Mouse (Mus musculus): ENCODE results near the gene Megf11.

Gene Megf11

DNA sequence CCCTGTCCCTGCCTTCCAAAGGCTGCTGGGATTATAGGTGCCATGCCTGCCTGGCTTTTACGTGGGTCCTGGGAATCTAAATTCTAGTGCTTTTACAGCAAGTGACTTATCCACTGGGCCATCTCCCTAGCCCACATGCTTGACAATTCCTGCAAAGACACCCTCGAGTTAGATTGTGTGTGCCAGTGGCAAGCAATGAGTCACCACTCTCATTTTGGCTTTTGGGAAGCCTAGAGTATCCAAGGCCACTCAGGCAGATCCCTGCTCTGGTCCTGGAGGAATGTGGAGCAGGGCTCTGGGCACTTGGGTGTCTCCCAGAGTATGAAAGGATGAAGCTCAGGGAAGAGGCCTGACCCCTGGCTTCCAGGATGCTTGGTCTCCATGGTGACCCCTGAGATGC lies 143.2 kb downstream of the Megf11 start:
- DNase-seq, result no peak

DNA sequence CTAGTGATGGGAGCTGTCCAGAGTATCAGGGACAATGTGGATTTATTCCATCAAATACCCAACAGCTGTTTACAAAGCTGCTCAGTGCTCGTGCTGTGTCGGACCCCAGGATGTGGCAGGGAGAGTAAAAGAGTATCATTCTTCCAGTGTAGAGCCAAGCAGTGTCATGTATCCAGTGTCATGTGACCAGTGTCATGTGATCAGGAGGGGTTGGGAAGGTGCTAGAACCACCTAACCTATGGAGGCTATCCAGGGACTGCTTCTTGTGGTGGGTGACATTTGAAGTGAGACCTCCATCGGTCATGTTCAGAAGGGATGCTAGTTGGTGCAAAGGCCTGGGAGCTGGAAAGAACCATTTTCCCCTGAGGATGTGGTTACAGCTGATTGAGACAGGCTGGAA lies 146.5 kb downstream of the Megf11 start:
- DNase-seq, result no peak

DNA sequence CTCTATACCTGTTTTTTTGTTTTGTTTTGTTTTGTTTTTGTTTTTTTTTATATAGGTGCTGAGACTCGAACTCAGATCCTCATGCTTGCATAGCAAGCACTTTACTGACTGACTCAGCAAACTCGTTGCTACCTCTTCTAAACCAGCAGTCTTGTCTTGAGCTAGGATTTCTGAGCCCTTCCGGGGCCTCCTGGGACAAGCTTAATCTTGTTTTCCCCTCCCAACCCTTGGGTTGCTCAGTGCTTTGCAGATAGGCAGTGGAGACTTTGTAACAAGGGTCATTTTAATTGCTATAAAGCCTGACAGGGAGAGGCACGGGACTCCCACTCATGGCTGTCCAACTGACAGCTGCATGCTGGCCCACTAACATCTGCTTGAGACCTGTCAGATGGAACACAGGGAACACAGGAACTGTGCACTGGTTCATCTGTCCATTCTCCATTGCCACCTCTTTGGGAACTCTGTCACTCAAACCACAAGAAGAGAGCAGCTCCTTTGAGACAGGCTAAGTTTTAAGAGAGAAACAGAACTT lies 147.4 kb downstream of the Megf11 start:
- DNase-seq, result no peak

DNA sequence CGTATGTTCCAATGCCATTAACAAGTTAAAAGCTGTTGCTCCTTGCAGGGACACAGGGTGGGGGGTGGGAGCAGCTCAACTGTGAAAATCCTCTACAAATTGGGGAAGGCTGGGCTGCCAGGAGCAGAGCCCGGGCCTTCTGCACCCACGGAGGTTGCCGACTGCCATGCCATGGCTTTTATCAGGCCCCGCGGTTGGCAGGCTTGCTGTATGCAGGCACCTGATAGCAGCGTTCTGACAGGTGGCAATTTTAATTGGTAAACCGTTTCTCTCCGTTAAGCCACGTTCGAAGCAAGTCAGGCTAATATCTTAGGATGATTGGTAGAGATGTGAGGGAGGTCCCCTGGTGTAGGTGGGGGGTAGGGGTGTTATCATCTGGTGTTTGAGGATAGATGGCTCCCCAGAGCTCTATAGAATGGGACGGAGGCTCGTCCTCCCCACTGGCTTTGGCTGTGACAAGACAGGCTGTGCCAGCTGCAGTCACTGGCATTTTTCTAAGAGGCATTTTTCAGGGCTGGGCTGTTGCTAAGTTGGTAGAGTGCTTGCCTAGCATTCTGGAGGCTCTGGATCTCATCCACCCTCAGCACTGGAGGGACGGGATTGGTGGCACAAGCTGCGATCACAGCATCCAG lies 148.2 kb downstream of the Megf11 start:
- DNase-seq, result no peak

DNA sequence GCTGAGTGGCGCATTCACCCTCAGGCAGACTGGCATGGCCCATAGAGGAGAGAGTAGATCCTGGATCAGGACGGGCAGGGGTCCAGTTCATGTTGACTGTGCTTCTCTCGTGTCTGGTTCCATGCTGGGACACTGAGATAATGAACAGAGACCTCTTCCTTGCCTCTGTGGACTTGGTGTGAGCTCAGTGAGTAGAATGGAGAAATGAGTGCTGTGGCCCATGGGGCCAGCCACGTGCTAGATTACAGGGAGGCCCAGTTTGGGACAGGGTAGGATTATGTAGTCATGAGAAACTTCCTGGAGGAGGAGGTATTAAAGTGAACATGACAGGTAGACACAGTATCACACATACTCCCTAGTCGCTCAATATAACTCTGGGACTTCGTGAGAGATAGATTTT lies 148.9 kb downstream of the Megf11 start:
- no peak for DNase-seq

DNA sequence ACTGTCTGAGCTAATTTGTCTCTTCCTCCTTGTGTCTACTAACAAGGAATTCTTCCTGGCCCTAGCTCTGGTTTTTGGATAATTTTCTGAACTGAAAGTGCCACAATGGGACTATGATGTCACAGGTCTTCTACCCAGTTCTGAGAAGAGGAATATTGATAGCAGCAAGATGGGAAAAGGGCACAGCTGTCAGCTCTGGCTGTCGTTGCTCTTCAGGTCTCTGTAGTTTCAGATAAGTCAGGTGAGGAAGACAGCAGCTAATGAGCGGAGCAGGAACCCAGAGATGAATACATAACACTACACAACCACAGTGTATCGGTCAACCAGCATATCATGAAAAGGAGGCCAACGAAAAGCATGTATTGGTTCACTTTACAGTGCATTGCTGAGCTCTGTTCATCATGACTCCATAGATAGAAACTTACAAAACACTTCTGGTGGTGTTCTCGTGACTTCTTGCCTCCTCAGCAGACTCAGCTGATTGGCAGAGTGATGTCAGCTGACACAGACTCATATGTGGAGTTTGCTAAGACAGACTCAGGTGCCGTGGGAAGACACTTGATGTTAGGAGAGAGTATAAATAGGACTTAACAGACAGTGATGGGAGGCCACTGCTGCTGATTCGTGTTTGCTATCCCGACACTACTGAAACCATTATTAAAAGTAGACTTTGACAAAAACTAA lies 149.6 kb downstream of the Megf11 start:
- no peak for DNase-seq

DNA sequence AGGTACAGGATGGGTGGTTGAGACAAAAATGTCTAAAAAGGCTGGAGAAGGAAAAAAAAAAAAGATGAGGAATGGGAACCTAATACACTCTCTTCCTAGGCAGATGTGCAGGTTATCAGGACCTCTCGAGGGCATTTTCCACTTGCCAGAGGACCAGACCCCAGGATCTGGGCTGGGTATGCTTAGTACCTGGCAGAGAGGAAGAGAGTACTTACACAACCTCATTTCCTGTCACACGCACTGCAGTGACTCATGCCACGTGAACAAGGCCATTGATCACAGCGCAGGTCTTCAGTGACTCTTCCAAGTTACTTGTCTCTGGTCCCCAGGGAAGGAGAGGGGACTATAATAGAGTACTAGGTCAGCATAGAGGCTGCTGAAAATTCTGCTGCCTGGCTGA lies 152.4 kb downstream of the Megf11 start:
- DNase-seq, result no peak

DNA sequence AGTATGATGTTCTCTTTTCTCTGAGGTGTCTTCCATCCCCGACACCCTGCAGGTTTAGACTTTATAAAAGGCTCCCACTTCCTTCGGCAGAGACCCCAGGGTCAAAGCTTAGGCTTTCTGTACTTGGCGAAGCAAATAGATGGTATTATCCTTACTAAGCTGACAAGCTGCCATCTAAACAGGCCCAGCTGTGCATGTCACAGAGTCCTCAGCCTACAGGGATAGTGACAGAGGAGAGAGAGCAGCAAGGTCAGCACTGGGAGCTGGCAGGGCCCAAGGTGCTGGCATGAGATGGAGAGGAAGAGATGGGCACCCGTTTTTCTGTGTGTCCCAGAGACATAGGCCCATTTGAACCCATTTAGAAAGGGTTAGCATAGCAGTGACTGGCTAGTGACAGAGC lies 156.8 kb downstream of the Megf11 start:
- no peak for DNase-seq

DNA sequence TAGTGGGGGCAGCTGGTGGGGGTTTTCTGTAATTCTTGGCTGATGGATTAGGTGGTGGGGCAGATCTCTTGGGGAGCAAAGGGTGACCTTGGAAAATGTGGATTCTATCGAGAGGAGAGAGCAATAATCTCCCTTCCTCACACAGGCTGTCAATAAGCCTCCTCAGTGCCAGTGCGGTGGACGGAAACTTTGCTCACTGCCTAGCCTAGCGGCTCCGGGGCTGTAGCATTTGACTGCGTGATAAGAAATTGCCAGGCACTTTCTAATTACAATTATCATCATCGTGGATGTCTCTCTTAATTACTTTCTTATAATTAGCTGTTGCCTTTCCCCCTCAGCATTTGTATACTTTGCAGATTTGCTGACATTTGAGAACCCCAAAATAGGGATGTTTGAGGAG lies 157.7 kb downstream of the Megf11 start:
- no peak for DNase-seq

DNA sequence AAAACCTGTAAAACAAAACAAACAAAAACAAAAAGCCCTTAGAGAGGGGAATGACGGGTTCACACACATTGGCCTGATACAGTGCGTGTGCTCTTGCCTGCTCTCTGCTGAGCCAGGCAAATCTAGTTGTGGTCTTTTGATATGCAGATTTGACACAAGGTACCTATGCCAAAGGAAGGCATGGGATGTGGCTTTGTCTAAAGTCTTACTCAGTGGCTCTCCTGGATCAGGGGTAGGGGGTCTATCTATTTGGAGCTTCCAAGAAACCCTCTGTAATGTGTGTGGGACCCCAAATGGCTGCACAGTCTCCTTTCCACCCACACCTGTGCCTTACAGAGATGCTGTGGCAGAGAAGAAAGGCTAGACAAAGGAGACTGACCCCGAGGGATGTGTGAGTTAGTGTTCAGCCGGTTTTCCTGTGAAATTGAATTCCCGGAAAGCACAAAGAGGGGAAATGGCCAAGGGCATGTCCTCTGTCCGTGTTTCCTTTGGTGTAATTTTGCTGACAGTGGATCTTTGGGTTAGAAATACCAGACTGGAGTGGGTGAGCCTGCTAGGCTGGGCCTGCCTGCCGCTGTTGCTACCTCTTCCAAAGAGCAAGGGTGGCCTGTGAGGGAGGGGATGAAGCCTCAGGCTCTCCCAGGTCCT lies 161.0 kb downstream of the Megf11 start:
- DNase-seq, result no peak

DNA sequence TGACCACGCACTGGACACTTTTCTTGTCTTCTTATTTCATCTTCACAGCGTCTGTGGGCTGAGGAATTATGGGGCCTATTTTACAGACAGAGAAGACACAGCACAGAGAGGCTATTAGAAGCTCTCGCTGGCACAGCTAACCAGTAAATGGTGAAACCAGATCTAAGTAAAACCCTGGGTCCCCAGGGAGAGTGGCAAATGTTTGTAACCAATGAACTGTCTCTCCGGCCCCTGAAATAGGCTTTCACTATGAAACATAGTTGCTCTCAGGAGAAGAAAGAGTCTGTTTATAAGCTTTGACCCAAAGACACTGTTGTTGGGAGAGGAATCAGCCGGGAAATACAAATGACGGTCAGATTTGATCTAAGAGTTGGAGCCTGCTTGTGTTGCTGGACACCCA lies 162.9 kb downstream of the Megf11 start:
- DNase-seq, result no peak

DNA sequence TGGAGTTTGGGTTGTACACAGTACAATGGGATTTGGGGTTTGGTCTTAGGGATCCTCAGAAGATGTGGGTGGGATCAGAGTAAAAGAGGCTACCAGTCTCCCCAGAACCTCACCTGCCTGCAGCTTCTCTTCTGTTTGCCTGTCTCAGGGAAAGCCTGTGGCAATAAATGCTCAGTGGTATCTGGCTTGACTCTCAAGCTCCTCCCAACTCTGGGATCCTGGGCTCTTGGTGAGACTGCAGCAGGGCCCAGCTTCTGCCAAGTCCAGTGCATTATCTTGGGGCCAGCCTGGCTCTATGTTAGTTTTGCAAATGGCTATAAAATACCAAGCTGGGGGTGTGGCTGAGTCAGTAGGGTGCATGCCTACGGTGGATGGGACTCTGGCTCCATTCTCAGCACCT lies 165.9 kb downstream of the Megf11 start:
- no peak for DNase-seq

DNA sequence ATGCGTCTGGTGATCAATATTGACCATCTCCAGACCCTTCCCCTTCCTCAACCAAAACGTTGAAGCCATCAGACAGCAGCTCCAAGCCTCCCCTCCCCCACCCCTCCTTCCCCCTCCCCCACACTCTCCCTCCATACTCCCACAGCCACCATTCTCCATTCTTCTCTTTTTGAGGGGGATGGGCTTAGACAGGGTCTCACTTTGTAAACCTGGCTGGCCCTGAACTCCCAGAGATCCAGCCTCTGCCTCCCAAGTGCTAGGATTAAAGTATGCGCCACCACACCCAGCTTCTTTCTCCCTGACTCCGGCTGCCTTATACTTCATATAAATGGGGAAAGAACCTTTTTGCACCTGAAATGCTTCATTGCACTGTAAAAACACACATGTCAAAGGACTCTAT lies 166.6 kb downstream of the Megf11 start:
- DNase-seq, result no peak

DNA sequence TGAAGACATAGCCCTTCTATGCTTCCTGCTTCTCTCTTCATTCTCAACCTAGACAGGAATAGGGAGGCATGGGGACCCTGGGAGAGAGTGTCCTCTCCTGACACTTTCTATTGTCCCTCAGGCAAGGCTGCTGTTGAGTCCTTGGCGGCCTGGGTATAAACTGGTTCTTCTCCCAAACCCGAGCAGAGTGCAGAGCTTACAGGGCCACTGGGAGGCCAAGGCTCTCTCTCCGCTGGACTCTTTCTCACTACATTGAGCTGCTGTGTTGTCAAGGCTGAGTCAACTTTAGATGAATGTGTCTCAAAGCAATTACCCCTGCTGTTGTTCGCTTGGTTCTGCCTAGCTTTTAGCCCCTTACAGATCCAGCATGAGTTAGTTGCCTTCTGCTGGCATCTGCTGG lies 168.0 kb downstream of the Megf11 start:
- no peak for DNase-seq

DNA sequence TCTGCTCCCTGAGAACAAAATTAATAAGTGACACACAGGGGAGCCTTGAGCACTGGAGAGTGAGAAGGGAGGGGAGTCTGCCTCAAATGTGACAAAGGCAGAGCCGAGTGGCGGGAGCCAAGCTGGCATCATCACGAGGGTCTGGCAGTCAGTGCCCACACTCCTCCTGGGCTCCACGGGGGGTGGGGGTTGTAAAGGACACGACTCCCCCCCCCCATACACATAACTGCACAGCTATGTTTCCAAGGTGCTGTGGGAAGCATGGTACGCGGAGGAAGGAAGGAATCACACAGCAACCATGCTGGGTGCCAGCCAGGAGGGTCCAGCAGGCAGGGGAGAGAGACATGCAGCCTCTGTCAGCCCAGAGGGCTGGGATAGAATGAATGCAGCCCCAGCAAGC lies 170.2 kb downstream of the Megf11 start:
- DNase-seq, result no peak

DNA sequence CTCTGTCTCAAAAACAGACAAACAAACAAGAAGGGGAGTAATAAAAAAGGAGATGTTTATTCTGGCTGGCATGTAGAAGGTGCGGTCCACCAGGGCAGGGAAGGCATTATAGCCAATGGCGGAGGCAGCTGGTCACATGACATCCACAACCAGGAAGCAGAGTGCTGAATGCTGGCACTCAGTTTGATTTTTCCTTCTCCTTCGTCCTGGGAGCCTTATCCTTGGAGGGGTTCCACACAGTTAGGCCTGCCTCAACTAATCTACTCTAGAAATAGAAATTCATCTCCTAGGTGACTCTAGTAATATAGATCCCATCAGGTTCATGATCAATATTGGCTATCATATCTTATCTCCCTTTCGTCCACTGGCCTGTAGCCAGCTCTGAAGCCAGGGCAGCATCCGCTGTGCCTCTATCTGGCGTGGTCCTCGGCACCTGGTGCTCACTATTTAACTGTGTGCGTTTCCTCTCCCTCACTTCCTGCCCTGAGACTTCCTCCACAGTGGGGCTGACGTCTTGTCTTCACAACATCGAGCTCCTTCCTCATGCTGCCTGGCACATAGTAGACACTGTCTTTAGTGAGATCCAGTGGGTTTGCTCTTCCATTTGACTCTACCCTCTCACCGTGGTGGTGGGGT lies 171.8 kb downstream of the Megf11 start:
- DNase-seq, result peak; percentile 21

DNA sequence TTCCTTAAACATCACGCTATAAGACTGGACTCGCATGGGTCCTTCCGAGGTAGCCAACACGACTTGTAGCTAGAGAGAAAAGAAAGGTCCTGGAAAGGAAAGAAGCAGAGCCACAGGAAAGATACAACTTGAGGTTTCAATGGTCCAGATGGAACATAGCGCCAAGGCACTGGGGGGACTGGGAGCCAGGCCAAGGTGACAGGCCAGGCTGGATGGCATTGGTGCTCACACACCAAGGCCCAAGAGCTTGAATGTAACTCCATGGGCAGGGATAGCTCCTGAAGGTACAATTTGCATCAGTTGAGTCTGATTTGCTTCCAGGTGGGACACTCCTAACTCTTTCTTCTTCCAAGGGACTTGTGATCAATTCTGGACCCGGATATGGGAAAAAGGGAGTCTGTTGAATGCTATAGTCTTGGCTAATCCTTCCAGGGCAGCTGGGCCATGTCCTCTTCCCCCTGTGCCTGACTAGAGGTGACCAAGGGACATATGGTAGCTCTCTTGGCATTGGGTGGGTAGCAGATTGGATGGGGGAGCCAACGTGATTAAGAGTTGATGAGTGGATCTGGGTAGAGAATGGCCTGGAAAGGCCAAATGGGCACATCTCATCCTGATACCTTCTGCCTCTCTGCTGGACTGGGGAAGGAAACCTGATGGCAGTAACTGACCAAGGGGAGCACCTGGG lies 172.6 kb downstream of the Megf11 start:
- DNase-seq, result no peak

DNA sequence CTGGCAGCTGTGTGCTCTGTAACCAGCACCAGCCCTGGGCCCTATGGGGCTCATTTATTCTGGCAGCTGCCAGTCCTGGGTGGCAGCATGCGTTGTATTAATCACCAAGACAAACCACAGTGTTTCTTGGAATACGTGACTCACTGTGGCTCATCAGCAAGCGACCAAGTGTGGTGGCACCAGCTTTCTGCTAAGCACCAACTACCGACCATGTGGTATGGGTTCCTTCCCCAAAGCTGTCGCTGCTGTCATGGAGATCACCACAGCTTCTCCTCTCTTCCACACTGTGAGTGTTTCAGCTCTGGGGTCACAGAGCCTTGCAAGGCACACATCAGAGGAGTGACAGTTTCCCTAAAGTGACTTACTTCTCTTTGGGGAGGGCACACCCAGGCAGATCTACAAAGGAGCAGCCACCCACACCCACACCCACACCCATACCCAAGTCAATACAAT lies 178.9 kb downstream of the Megf11 start:
- DNase-seq, result no peak

DNA sequence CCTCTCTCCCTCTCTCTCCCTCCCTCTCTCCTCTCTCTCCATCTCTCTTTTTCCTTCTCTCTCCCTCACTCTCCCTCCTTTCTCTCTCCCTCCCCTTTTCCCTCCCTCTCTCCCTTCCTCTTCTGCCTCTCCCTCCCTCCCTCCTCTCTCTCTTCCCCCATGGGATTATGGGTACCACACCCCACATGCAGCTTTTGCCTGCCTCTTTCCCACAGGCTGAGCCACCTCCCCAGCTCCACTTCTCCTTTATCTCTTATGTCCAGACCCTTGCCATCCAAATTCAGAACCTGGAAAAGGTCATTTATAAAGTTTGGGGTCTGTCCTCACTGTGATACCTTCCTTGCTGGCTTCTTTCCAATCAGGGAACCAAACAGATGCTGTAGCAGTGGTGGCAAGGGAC lies 180.5 kb downstream of the Megf11 start:
- DNase-seq, result no peak

DNA sequence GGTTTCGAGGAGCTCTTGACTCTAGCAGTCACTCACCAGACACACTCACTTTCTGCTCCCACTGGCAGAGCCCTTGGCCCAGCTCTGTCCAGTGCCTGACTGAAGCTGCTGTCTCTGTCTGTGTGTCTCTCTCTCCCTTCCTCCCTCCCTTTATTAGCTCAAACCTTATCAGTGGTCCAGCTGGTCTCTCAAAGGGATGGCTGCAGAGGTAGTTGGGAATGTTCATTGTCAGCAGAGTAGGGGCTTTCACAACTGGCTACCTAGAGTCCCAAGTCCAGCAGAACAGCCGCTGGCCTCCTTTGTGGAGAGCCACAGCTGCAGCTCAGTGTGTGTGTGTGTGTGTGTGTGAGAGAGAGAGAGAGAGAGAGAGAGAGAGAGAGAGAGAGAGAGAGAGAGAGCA lies 180.9 kb downstream of the Megf11 start:
- no peak for DNase-seq

DNA sequence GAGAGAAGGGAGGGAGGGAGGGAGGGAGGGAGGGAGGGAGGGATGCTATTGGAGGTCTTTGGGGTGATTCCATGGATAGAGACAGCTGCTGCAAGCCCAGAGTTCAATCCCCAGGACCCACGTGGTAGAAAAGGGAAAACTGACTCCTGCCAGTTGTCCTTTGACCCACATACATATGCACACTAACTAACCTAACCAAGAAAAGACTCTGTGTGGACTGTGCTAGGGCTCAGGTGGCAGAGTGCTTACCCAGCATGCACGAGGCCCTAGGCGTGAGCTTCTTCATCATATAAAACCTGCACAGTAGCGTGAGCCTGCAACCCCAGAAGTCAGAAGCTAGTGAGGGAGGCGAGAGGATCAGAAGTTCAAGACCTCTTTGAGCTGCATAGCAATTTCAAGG lies 182.1 kb downstream of the Megf11 start:
- no peak for DNase-seq

DNA sequence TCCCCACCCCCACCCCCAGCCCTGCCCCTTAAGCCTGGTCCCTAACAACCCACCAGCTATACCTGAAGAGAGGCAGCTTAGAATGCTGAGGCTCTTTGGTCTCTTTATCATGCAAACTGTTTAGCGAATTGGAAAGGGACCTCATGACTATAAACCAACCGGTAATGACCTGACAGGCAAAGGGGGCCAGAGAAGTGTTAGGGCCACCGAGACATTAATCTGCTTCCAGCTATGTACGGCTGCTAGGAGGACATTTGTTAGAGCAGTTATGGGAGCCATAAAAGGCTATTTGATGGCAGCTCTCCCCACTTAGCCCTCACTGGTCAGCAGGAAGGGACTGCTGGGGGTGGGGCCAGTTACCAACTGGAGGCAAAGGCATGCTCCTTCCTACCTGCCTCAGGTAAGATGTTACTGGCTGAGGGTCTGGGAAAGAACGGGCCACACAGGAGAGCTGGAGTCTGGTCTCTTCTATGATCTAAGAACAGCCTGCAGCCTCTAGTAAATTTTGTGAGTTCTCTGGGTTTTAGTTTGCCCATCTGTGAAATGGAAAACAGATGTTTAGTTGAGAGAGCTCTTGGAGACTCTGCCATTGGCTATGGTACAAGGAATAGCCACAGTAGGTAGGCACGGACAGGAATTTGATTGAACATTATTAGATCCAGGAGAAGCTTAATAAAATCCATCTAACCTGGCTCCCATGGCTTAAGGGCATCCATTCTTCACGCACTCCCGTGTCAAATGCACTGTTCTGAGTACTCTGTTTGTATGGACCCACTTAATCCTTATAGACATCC lies 183.2 kb downstream of the Megf11 start:
- no peak for DNase-seq

All from thymus, postnatal 25 days (tissue).